Mouse (Mus musculus) lung, postnatal 0 days (tissue): ENCODE measurements around the gene Rnf213. TPM values are rescaled to one million over a fixed set of nuclear protein-coding genes. Genes with fewer than 3 reads are reported as not detected.

Source experiments
- ATAC-seq: fragments of 200-750 bp; cut with Nextera tagmentation; 2 replicates; pipeline ENCODE4 v1.8.0; 2017; ENCODE audit warnings: moderate library complexity
- DNase-seq: peaks from one replicate; pipeline ENCODE4 v3.0.0-alpha.2; 2016; ENCODE audit warnings: low spot score
- H3K27ac ChIP-seq: fragments of 300-500 bp; sonication (generic); 2 replicates; pipeline ENCODE4 v1.5.1; 2014; ENCODE audit warnings: antibody characterized with exemption, mild to moderate bottlenecking, low read length, mixed read lengths
- H3K27me3 ChIP-seq: fragments of 300-500 bp; sonication (generic); replicated peaks from 2 replicates; pipeline ENCODE4 v1.6.1; 2014; ENCODE audit warnings: low read length, mixed read lengths; ENCODE audit not compliant: insufficient read depth
- H3K36me3 ChIP-seq: fragments of 300-500 bp; sonication (generic); 2 replicates; pipeline ENCODE4 v1.6.1; 2014; ENCODE audit warnings: low read length, mixed read lengths; ENCODE audit not compliant: insufficient read depth
- H3K4me1 ChIP-seq: fragments of 300-500 bp; sonication (generic); 2 replicates; pipeline ENCODE4 v1.6.1; 2014; ENCODE audit warnings: antibody characterized with exemption, low read depth, low read length, mixed read lengths; ENCODE audit not compliant: insufficient read depth
- H3K4me2 ChIP-seq: fragments of 300-500 bp; sonication (generic); replicated peaks from 2 replicates; pipeline ENCODE4 v1.6.1; 2014; ENCODE audit warnings: low read depth, mild to moderate bottlenecking, low read length, moderate library complexity, mixed read lengths
- H3K4me3 ChIP-seq: fragments of 300-500 bp; sonication (generic); 2 replicates; pipeline ENCODE4 v1.5.1; 2014; ENCODE audit warnings: low read depth, low read length
- H3K9ac ChIP-seq: fragments of 300-500 bp; sonication (generic); replicated peaks from 2 replicates; pipeline ENCODE4 v1.6.1; 2014; ENCODE audit warnings: low read depth, mild to moderate bottlenecking
- H3K9me3 ChIP-seq: fragments of 300-500 bp; sonication (generic); 2 replicates; pipeline ENCODE4 v1.6.1; 2016; ENCODE audit warnings: low read length, mixed read lengths
- CTCF ChIP-seq: IDR thresholded peaks from 2 replicates; pipeline ENCODE4 v1.5.1; 2016; ENCODE audit warnings: antibody characterized with exemption, mild to moderate bottlenecking
- EP300 ChIP-seq: IDR thresholded peaks from 2 replicates; pipeline ENCODE4 v1.6.1; 2016; ENCODE audit warnings: antibody characterized with exemption, mild to moderate bottlenecking, control low read depth
- WGBS: fragments of 180-500 bp; shearing (Covaris S2); extraction: QIAGEN DNeasy Blood & Tissue Kit; methylation state at CpG from one replicate; pipeline ENCODE4 v1.1.7; 2014; 5-methylcytosine and 5-hydroxymethylcytosine counted together
- polyA plus RNA-seq: library from polyadenylated mRNA; unstranded; fragments of >200 nt; fragmentation: Nextera tagmentation; extraction: Ambion mirVana; gene quantifications from 2 replicates; pipeline ENCODE4 v1.2.1, GENCODE M21; 2015

Rnf213 gene
- polyA plus RNA-seq, 1 experiment from 2014 or later: 8.2 TPM

DNA sequence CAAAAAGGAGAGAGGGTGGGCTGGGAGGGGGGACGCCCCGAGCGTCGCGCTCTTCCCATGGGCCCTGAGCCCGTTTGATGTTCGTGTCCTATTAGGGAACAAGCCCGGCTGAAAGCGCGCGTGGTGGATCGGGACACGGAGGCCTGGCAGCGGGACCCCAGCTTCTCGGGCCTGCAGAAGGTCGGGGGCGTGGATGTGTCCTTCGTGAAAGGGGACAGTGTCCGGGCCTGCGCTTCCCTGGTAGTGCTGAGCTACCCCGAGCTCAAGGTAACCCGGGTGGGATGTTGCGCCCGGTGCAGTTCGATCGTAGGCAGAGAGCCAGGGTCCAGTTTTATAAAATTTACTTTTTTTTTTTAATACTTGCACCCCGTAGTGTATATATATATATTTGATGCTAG, 98.8 kb downstream of the Rnf213 start:
- WGBS: 4% methylated on average over 27 of the region's 27 CpGs
- H3K27me3 ChIP-seq: no peaks in the 10 kb centered on the region
- peaks cover 10% of the 10 kb centered on the region; the same call in 1 of the 2 replicates for H3K36me3 ChIP-seq
- no peak for ATAC-seq
- no peak for DNase-seq
- H3K4me2 ChIP-seq: peak overlapping the region; percentile 94
- TF ChIP-seq CTCF: no peak
- TF ChIP-seq EP300: no peak
- H3K9ac ChIP-seq: peak overlapping the region; percentile 76
- H3K4me1 ChIP-seq: peaks cover 7% of the 10 kb centered on the region
- peak overlapping the region; percentile 84 for H3K27ac ChIP-seq
- no peaks in the 10 kb centered on the region for H3K9me3 ChIP-seq
- peak overlapping the region; percentile 63 for H3K4me3 ChIP-seq

DNA sequence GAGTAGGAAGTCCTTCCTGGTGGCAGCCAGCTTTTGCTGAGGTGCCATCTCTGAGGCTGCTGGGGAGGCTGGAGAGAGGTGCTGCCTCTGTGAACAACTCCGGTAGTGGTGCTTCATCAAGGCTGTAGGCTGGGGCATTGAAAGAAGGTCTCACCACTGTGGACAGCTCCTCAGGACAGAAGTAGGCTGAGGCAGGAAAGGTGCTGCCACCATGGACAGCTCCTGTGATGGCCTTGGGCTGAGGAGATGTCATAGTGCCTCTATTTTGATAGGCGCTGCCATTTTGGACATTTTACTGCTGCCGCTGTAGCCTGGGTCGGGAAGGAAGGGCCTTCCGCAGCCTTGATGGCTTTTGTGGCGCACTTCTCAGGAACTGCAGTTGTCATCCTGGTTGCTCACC, 99.9 kb downstream of the Rnf213 start:
- 95% methylated on average over 6 of the region's 6 CpGs for WGBS
- H3K4me2 ChIP-seq: no peak overlapping the region
- no peaks in the 10 kb centered on the region for H3K9me3 ChIP-seq
- ATAC-seq: no peak
- H3K27ac ChIP-seq: no peak overlapping the region
- TF ChIP-seq EP300 (no peak), CTCF (no peak)
- H3K4me3 ChIP-seq: no peak overlapping the region
- no peaks in the 10 kb centered on the region for H3K27me3 ChIP-seq
- no peak overlapping the region for H3K9ac ChIP-seq
- H3K36me3 ChIP-seq: no peaks in the 10 kb centered on the region
- peaks cover 7% of the 10 kb centered on the region for H3K4me1 ChIP-seq
- no peak for DNase-seq

DNA sequence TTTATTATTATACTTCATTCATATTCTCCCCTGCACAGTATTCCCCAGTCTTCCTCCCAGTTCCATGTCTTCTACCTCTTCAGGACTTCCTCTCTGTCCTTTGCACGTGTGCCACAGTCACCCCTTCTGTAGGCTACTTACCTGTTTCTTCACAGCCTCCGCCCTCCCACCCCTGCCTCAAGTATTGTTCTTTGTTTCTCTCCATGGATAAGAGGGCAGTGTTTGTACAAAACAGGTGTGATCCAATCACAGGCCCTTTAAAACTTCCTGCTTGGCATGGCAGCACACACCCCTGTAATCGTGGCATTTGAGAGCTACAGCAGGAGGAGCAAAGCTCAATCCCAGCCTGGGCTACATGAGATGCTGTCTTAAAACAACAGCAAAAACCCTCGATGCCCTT, 100.6 kb downstream of the Rnf213 start:
- no peak overlapping the region for H3K27ac ChIP-seq
- 46% methylated on average over 4 of the region's 4 CpGs for WGBS
- H3K4me2 ChIP-seq: no peak overlapping the region
- H3K36me3 ChIP-seq: no peaks in the 10 kb centered on the region
- H3K4me3 ChIP-seq: no peak overlapping the region
- TF ChIP-seq CTCF (no peak), EP300 (no peak)
- H3K9ac ChIP-seq: no peak overlapping the region
- no peak for ATAC-seq
- peak; percentile 26 for DNase-seq
- no peaks in the 10 kb centered on the region for H3K27me3 ChIP-seq
- H3K9me3 ChIP-seq: no peaks in the 10 kb centered on the region
- peaks cover 7% of the 10 kb centered on the region for H3K4me1 ChIP-seq

DNA sequence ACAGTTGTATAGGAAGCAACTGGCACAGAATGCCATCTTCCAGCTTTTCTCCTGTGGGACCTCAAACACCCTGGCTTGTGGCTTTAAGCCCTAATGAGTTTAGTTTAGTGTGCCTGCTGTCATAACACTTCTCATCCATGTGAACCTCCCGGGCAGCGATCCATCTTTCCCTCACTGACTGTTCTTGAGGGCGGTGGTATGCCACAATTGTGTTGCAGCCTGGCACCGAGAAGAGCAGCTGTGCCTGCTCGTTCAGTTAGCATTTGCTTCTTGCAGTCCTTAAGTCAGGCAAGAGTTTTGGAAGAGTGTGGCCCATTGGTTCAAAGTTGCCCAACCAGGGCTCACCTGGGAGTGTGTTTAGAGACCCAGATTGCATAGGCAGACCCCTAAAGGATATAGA, 103.2 kb downstream of the Rnf213 start:
- no peak overlapping the region for H3K4me3 ChIP-seq
- H3K4me2 ChIP-seq: no peak overlapping the region
- no peaks in the 10 kb centered on the region for H3K27me3 ChIP-seq
- H3K27ac ChIP-seq: no peak overlapping the region
- 0 out of 2 replicates have a peak, but pooled peaks cover 8% of the 10 kb centered on the region for H3K36me3 ChIP-seq
- H3K9ac ChIP-seq: no peak overlapping the region
- no peak for TF ChIP-seq EP300
- TF ChIP-seq CTCF: no peak
- ATAC-seq (no peak), DNase-seq (no peak)
- H3K9me3 ChIP-seq: no peaks in the 10 kb centered on the region
- WGBS: 85% methylated on average over 5 of the region's 5 CpGs
- peaks cover 3% of the 10 kb centered on the region for H3K4me1 ChIP-seq

DNA sequence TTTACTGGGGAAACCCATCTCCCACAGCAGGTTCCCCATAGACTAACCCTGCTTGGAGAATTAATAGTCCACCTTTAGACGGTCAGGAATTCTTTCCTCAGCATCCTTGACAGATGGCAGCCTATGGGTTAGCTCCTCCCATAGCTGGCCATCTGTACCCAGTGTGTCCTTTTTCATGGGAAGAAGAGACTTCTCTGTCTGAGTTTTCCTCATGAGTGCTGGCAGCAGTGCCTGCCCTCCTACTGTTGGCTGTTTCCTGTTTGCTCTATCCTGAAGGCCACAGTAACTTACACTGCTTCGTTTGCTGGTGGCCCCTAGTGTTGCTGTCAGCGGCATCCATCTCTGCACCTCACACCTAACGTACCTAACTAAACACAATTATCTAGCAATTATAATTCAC, 104.6 kb downstream of the Rnf213 start:
- 71% methylated on average over 4 of the region's 4 CpGs for WGBS
- Histone ChIP-seq H3K4me1 (no peaks in the 10 kb centered on the region), H3K27me3 (no peaks in the 10 kb centered on the region), H3K36me3 (0 out of 2 replicates have a peak, but pooled peaks cover 8% of the 10 kb centered on the region), H3K9me3 (no peaks in the 10 kb centered on the region), H3K9ac (no peak overlapping the region), H3K4me2 (no peak overlapping the region), H3K4me3 (no peak overlapping the region), H3K27ac (no peak overlapping the region)
- no peak for TF ChIP-seq EP300
- no peak for TF ChIP-seq CTCF
- no peak for ATAC-seq
- DNase-seq: no peak

DNA sequence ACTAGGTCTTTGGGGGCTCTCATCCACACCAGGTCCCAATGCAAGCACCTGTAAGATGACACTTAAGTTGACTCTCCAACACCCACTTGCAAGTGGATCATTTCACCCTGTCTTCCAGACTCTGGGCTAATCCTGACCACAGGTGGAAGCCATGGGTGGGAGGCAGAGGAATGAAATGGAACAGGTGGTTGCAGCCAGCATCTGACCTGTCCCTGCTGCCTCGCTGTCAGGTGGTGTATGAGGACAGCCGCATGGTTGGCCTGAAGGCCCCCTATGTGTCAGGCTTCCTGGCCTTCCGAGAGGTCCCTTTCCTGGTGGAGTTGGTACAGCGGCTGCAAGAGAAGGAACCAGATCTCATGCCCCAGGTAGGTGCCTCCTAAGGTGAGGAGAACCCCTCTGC, 106.4 kb downstream of the Rnf213 start:
- H3K4me1 ChIP-seq: no peaks in the 10 kb centered on the region
- H3K9me3 ChIP-seq: no peaks in the 10 kb centered on the region
- H3K36me3 ChIP-seq: 0 out of 2 replicates have a peak, but pooled peaks cover 8% of the 10 kb centered on the region
- H3K27ac ChIP-seq: no peak overlapping the region
- WGBS: 85% methylated on average over 4 of the region's 4 CpGs
- no peak for DNase-seq
- H3K4me3 ChIP-seq: no peak overlapping the region
- H3K4me2 ChIP-seq: no peak overlapping the region
- no peaks in the 10 kb centered on the region for H3K27me3 ChIP-seq
- TF ChIP-seq EP300: no peak
- no peak for TF ChIP-seq CTCF
- ATAC-seq: no peak
- H3K9ac ChIP-seq: no peak overlapping the region

DNA sequence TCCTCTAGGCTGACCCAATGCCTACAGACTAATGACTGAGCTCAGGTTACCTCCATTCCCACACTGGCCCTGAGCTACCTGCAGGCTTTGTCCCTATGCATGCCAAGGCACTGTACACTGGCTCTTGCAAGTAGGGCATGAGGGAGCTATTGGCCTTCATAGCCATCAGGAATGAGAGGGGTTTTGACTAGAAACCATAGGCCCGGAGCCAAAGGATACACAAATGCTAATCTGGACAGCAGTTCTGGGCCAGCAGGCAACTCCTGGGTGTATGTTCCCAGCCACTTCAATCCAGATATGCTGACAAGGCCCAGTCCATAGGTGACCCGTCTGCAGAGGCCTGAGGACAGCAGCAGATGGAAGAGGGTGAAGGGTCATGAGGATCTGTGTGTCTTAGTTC, 107.1 kb downstream of the Rnf213 start:
- TF ChIP-seq CTCF (no peak), EP300 (no peak)
- DNase-seq: no peak
- ATAC-seq: no peak
- Histone ChIP-seq H3K4me2 (no peak overlapping the region), H3K4me1 (no peaks in the 10 kb centered on the region), H3K4me3 (no peak overlapping the region), H3K9me3 (no peaks in the 10 kb centered on the region), H3K36me3 (peaks cover 13% of the 10 kb centered on the region; the same call in 1 of the 2 replicates), H3K27ac (no peak overlapping the region), H3K27me3 (no peaks in the 10 kb centered on the region), H3K9ac (no peak overlapping the region)
- 76% methylated on average over 2 of the region's 2 CpGs for WGBS
